Mouse (Mus musculus): ENCODE measurements around the gene Cd24a.

Gene Cd24a

DNA sequence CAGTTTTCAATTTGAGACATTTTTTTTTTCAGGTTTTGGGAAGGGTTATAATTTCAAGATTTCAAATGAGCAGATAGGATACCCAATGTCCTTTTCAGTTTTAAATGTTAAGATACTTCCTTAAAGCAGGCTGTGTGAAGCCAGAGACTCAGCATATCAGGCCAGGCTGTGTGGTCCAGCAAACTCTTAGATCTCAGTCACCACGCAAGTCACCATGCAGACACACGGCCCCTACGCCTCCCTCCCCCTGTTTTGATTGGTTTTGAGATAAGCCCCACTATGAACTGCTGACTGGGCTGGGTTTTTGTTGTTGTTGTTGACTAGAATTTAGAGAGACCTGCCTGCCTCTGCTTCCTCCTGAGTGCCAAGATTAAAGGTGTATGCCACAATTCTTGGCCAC is 3.2 kb downstream of the Cd24a start:
- no peak for DNase-seq (ENCODE audit: low spot score)

DNA sequence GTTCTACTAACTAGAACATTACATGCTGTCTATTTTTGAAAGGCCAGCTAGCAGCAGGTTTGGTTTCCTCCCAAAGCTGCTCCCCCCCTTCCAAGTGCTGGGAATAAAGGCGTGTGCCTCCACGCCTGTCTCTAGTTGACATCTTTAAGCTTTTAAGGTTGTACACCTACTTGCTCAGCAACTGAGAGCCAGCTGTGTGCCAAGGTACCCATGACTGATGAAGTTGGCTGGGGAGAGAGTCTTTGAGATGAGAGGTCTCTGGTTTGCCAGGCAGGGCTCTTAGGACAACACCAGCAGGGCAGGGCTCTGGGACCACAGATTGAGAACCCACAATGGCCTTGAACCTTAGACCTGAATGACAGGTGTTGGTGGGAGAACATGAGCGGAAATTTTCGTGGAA is 6.5 kb downstream of the Cd24a start:
- DNase-seq (ENCODE audit: low spot score) = no peak

DNA sequence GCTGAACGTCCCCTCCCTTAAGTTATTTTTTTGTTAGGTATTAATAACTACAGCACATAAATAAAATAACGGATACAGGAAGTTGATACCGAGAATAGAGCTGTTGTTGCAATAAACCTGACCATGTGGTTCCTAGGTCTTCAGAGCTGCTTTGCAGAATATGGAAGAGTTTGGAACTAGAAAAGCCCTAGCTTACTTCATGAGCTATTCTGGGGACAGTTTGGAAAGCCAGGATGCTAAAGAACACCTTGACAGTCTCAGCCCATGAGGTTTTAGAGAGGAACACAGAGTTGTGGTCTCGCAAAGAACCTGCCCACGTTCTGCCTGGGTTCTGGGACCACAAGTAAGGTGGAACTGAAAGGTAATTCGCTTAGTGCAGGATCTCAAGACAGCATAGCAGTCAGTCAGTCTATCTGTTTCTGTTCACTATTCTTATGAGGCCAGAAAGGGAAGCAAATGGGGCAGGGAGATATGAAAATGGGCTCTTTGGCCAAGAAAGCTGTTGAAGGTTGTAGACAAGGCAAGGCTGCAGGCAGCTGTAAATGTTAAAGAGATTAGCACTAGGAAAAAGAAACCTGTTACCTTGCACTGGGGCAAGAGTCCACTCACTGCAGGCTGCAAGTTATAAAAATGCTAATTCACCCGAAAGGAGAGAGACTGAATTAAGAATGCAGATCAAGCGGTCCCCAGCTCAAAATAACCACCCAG is 10.5 kb downstream of the Cd24a start:
- DNase-seq (ENCODE audit: low spot score) = no peak

DNA sequence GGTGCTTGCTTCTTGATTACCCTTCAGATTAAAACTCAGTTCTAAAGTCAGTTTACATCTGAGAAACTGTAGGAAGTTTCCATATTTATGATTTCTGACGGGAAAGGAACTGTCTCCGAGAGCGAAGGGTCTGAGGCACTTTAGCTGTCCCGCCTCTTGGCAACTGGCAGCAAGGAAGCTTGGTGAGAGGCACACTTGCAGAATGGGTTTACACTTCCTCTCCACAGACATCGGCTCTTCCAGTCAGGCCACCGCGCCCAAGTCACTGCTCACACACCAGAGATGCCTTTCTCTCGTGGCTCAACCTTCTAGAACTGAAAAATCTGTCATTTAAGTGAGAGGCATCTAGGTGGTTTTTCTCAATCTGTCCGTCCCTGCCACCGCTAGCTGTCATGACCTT is 13.4 kb downstream of the Cd24a start:
- no peak for DNase-seq (ENCODE audit: low spot score)

DNA sequence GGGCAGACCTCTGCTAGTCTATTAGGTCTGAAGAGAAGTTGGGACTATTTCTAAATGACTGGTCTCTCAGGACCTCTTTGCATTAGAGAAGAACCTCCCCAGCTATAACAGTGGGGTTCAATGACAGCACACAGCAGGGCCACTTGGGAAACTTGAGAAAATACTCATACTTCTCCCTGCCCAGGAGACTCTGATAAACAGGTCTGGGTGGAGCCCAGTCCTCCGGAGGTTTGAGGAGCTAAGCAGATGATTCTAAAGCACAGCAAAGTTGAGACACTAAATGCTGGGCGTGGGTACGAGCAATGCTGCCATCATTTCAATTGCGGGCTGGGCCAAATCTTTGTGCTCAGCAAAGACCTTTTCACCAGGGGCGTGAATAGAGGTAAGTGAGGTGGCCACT is 15.1 kb downstream of the Cd24a start:
- DNase-seq (ENCODE audit: low spot score) = no peak

DNA sequence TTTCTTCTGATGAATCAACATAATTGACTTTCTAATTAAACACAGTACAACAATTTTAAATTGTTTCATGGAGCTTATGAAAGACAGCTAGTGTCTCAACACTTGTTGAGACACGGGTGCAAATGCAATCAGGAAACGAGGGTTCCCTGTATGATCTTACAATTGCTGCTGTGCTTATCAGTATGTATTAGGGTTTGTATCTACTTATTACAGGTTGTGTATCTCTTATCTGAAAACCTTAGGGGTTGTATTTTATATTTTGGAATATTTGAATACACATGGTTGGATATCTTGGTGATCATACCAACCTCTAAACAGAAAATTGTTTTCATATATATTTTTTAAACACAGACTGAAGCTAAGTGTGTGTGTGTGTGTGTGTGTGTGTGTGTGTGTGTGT is 16.1 kb downstream of the Cd24a start:
- DNase-seq (ENCODE audit: low spot score) = no peak

DNA sequence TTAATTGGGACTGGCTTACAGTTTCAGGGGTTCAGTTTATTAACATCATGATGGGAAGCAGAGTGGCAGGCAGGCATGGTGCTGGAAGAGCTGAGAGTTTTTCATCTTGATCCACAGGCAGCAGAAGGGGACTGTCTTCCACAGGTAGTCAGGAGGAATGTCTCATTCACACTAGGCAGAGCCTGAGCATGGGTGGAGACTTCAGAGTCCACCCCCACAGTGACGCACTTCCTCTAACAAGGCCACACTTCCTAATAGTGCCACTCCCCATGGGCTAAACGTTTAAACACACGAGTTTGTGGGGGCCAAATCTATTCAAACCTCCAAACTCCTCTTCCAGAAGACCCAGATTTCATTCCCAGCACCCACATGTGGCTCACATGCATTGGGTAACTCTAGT is 16.8 kb downstream of the Cd24a start:
- DNase-seq (ENCODE audit: low spot score) = no peak

DNA sequence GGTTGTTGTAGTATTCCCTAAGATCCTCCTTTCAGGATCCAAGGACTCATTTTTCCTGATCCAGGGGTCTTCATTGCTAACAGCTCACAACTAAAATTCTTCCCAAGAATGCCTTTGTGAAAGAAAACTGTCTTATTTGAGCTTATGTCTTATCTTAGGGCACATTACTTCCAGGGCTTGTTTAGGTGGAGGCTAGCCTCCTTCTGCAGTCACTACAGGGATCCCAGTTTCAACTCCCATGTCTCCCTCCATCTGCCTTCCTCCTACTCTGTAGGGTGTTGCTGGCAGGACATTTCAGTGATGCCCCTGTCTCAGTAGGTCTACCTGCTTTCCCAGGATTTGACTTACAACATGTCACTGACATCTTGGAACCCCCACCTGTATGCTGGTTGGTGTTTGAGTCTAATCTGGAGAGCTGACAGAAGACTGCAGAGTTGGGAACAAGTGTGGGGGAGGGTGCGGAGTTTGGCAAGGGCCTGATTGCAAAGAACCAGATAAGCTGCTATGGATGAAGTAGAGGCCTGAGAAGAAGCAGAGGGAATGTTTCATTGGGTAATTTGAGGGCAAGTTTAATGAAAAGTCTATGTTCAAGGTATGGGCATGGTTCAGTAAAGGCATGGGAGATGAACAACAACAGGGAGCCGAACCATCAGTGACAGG is 20.1 kb downstream of the Cd24a start:
- DNase-seq (ENCODE audit: low spot score) = no peak

DNA sequence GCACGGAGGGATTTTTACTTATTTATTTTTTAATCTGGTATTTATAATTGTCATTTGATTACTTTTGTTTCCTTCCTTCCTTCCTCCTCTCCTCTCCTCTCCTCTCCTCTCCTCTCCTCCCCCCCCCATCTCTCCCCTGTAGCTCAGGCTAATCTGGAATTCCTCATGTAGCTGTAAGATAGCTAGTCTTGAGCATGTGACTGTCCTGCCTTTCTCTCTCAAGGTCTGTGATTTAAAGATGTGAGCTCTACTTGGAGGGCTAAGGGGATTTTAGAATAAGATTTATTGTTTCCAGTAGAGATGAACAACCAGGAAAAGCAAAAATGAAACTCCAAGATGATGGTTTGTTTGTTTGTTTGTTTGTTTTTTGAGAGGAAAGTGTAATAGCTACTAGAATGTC is 23.0 kb downstream of the Cd24a start:
- no peak for DNase-seq (ENCODE audit: low spot score)

DNA sequence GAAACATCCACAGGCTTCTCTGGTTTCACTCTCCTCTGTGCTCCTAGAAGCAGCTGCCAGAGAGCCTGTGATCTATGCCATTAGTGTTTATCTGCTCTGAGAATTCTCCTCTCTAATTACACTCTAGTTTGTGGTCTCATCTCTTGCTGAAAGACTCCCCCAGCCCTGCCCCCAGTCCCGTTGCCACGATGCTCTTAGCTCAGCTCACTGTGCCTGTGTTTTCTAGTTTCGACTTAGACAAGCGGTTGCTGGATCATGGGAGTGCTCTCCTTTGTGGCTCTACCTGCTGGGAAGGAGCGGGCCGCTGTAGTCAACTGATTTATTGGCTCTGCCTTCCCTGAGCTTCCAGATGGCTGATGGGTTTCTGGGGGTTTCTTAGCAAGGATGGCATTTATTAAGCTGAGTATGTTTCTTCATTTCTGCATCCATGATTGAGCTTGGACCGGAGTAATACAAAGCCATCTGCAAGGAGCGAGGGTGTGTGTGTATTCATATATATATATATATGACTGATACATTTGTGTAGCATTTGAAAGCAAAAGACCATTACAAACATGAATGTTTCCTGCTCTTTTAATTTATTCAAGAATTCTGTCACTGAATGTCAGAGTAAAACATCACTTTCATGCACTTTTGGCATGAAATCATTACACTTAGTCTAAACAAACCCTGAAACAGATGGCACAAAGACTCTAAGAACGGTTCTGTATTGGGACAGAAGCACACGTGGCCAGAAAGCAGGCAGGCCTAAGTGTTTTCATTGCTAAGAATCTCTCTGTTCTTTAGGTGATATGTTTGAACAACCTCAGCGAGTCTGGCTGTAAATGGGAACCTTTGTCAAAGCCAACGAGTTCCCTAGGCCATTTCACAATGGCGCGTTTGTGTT is 23.7 kb downstream of the Cd24a start:
- DNase-seq (ENCODE audit: low spot score) = no peak

DNA sequence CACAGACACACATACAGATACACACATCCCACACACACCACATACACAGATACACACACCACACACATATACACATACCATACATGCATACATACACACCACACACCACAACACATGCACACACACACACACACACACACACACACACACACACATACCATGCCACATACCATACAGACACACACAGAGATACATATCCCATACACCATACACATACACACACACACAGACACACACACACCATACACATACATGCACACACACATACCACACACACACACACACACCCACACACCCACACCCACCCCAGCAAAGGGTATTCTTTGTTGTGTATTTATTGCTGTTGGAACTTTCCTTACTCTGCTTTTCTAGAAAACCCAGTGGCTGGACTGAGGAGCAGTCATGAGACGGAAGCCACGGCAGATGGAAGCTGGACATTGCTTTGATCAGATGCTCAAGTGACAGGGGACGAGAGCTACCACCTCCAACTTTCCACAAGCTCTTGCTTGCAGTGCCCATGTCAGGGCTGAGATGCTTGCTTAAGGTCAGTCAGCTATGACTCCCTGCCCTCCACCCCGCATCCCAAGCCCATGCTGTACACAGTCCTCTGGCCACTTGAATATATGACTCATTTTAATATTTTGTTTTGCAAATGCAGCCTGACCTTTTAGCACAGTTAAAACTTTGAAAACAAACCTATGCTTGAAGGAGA is 26.0 kb downstream of the Cd24a start:
- no peak for DNase-seq (ENCODE audit: low spot score)

DNA sequence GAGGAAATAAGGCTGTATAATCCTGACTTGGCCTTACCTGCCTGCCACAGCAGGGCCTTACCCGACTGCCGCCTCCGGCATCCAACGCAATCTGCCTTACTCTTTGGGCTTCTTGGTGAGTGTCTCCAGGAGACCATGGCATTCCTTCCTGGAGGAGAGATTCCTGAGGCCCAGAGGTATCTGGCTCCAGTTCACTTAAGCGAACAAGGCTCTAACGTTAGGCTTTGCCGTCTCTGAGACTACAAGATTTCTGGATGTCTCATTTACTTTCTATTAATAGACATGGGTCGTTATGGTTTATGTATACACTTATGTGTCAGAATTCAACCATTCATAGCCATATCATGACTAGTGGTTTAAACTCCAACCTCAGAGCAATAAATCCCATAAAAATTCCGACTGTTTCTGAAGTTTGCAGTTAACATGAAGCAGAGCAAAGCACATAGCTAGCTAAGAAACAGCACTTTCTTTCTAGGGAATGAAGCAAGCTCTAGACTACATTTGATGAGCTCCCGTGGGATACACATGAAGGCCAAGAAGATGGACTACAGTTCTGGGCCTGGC is 26.7 kb downstream of the Cd24a start:
- DNase-seq (ENCODE audit: low spot score) = no peak

DNA sequence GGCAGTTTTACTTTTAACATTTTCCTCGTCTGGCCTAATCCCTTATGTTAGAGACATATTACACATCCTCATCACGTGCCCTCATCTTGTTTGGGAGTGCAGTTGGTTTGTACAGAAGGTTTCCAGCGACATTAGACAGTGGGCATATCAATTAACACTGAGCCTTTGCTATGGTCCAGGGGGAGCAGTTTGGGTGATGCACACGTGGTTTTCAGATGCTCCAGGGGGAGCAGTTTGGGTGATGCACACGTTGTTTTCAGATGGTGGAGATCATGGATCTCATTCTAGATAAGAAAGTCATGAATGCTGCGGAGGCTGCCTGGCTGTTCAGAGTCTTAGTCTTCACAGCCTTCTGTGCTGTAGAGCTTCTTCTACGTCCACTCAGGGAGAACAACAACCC is 27.8 kb downstream of the Cd24a start:
- DNase-seq (ENCODE audit: low spot score) = no peak

DNA sequence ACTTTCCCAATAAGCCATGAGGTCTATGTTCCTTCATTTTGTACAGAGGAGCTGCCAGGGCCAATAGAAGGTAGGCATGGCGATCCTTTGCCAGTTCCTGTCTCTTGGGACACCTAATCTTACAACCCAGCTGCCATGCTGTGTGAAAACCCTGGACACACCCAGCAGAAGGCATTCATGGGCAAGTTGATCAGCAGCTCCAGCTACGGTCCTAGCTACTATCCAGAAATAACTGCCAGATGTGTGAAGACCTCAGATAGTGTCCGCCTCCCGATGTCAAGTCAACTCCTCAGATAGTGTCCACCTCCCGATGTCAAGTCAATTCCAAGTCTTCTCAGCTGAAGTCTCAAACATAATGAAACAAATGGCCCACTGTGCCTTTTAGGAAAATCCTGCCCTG is 31.4 kb downstream of the Cd24a start:
- DNase-seq (ENCODE audit: low spot score) = no peak

DNA sequence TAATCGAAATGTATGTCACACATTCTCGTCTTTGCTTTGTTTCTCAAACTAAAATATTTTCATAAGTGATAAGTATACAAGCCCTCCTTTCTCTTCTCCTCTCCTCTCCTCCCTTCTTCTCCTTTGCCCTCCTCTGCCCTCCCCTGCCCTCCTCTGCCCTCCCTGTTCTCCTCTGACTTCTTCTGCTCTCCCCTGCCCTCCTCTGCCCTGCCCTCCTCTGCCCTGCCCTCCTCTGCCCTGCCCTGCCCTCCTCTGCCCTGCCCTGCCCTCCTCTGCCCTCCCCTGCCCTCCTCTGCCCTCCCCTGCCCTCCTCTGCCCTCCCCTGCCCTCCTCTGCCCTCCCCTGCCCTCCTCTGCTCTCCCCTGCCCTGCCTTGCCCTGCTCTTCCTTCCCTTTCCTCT is 31.9 kb downstream of the Cd24a start:
- no peak for DNase-seq (ENCODE audit: low spot score)

DNA sequence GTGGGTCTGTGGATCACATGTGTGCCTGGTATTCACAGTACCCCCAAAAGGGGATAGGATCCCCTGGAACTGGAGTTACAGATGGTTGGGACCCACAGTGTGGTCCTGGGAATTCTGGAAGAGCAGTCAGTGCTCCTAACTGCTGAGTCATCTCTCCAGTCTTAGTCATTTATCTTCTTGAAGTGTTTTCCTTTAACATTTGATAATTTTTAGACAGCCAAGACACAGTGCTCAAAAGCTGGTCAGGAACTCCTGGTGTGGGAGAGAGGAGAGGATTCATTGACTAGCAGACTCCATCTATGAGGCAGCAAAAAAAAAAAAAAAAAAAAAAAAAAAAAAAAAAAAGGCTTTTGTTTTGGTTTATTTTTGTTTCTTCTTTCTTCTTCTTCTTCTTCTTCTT is 33.0 kb downstream of the Cd24a start:
- no peak for DNase-seq (ENCODE audit: low spot score)

DNA sequence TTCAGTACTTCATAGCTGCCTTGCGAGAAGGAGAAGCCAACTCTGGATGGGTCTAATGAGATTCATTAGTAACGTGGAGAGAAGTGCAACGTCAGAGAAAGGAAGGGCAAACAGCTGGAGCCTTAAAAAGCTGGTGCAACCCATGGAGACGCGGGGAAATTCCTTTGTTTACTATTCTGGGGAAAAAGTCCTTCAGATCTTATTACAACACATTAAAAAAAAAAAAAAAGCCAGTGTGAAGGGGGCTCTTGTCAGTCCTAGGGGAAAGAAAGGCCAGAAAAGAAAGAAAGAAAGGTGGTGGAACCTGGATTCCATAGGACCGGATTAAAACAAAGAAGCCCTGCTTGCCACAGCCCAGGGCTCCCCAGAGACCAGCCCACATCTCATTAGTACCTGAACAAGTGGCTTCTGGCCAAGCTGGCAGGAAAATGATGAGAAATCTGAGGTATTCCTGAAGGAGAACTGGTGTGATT is 41.0 kb downstream of the Cd24a start:
- DNase-seq (ENCODE audit: low spot score) = no peak

DNA sequence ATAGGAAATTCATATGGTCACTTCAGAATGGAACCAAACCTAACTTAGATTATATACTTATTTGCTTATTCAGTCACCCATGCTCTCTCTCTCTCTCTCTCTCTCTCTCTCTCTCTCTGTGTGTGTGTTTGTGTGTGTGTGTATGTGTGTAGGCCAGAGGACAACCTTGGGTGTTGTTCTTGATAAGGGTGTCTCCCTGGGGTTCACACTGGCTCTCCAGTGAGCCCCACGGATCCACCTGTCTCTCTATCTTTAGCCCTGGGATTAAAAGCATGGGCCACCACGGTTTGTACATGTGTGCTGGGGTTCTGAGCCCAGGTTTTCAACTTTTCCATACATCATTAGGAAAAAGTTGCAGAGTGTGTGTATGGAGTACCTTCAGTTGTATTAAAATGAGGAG is 41.9 kb downstream of the Cd24a start:
- DNase-seq (ENCODE audit: low spot score) = no peak

DNA sequence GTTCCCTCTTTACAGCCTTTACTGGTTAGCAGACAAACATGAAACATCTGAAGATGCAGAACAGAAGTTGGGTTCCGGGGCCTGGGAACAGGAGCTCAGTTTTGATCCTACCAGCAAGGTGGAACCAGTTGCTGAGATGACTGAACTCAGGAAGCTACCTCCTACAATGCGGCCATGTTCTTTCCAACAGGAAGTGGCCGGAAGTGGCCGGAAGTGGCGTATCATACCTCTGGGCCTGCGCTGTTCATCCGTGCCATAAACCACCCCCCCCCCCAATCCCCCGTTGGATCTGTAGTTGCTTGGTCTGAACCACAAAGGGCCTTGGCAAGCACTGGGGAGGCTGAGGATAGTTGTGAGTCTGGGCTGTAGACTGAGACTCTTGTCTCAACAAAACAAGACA is 45.4 kb downstream of the Cd24a start:
- no peak for DNase-seq (ENCODE audit: low spot score)

DNA sequence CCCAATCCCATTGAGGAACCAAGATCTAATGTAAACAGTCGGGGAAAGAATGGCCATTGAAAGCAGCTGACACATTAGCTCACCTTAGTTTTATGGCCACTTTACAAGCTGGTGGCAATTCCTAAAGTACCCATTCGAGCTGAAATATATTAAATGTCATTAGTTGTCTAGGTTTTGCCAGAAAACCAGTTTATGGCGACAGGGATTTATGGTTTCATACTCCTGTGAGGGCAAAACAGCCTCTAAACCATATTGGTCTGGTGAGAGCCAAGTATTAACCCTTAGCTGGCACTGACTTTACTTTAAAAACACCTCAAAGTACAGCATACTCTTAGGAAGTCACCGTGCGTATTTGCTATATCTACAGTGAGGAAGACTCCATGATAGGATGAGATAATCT is 46.3 kb downstream of the Cd24a start:
- no peak for DNase-seq (ENCODE audit: low spot score)

DNA sequence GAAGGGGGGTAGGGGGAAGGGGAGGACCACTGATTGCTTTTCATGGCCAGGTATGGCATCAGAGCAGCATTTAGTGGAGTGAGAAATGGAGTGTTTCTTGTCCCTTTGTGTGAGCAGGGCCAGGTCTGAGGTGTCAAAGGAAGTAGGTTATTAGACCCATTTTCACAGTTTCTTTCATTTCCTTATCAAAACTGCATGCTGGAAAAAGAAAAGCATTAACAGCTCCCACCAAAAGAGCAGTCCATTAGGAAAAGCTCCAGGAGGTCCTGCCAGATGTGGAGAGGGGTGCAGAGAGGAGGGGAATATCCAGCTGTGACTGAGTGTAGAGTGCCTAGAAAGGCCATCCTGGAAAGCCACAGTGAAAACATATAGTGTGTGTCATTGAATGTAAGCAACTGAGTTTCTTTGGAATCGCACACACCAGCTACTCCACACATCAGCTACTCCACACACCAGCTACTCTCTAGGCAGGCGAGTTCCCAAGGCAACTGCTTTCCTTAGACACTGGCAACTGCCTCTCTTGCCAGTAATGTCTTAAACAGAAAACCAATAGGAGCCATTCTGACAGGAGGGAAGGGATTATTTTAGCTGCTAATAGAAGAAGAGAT is 46.8 kb downstream of the Cd24a start:
- DNase-seq (ENCODE audit: low spot score) = no peak

DNA sequence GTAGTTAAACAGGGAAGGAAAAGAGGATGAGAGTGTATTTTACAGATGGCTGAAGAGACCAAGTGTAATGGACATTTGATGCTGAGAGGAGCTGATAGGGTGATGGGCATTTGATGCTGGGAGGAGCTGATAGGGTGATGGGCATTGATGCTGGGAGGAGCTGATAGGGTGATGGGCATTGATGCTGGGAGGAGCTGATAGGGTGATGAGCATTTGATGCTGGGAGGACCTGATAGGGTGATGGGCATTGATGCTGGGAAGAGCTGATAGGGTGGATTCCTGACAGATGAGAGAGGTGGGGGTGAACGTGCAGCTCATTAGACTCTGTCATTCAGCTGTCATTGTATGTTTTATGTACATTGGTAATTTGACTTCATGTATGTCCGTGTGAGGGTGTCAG is 47.5 kb downstream of the Cd24a start:
- DNase-seq (ENCODE audit: low spot score) = no peak
